ENCODE assay signal across 19 mouse cellular contexts in the genomic region with DNA sequence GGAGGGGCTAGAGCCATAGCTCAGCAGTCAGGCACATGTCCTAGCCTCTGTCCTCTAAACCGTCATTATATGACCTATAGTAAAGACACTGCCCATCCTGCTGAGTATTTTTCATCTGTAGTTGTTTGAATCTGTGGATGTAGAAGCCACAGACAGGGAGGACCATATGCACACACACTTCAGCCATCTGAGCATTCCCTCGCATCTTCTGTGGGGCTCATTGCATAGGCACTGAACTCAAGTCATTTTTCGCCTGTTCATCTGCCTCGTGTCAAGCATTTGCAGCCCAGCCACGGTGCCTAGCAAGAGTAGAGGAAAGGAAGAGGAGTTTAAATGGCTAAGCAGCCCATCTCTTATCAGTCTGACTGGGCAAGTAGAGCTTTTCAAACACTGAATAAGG.
DNase-seq lines count a peak whose midpoint lies in the region; ATAC-seq and TF ChIP-seq lines count a peak whose summit lies in the region.
"Had no signal": no experiment of that assay in that cellular context is flagged by ENCODE, and none has a peak within 500 bp of the region (broad histone marks: within the 10 kb centered on the region; RNA-seq: fewer than 3 reads in every experiment).

No protein-coding gene starts in this region.

- no peak for DNase-seq in forebrain, postnatal 0 days
- no peak for DNase-seq in forebrain, embryonic 10.5 days (ENCODE audit: extremely low spot score, low spot score)
- DNase-seq in kidney, adult 8-10 months: no peak
- no peak for DNase-seq in midbrain, embryonic 10.5 days (ENCODE audit: low spot score)
- DNase-seq: adrenal gland, postnatal 14 days; cerebellum, adult 11-12 months; cerebellum, adult 9-10 months; cerebellum, postnatal 25 days; gastrocnemius, postnatal 36 days; heart, adult 11 months; heart, postnatal 36 days had no signal

- peak; percentile 32 for ATAC-seq in forebrain, postnatal 0 days
- no peak for ATAC-seq in kidney, embryonic 15.5 days (replicated peaks; ENCODE audit: low FRiP score)
- ATAC-seq in midbrain, embryonic 15.5 days (replicated peaks): no peak
- no peak for ATAC-seq in limb, embryonic 13.5 days (ENCODE audit: low FRiP score, low read depth)
- ATAC-seq: activated CD4-positive, CD25-positive, alpha-beta regulatory T cell, adult 4 months; forebrain, embryonic 14.5 days; Patski had no signal

- no peak for TF ChIP-seq CTCF in forebrain, postnatal 0 days (IDR thresholded peaks at IDR 0.05; ENCODE audit: low read depth)

- H3K4me2 ChIP-seq in forebrain, postnatal 0 days (ENCODE audit: low read depth): no peak overlapping the region
- H3K4me2 ChIP-seq in kidney, embryonic 15.5 days: no peak overlapping the region
- H3K4me2 ChIP-seq in midbrain, embryonic 15.5 days: no peak overlapping the region
- H3K4me2 ChIP-seq in limb, embryonic 13.5 days (replicated peaks): no peak overlapping the region
- H3K4me2 ChIP-seq: embryonic facial prominence, embryonic 12.5 days; heart, embryonic 13.5 days had no signal

- 48% methylated on average over 5 of the region's 5 CpGs for WGBS in forebrain, postnatal 0 days
- 72% methylated on average over 5 of the region's 5 CpGs for WGBS in forebrain, embryonic 10.5 days
- 64% methylated on average over 5 of the region's 5 CpGs for WGBS in kidney, embryonic 15.5 days
- WGBS in midbrain, embryonic 10.5 days: 75% methylated on average over 5 of the region's 5 CpGs
- WGBS in midbrain, embryonic 15.5 days: 73% methylated on average over 5 of the region's 5 CpGs
- 61% methylated on average over 5 of the region's 5 CpGs for WGBS in limb, embryonic 13.5 days

- H3K27ac ChIP-seq in forebrain, postnatal 0 days (ENCODE audit: low read depth, low read length): peak overlapping the region; percentile 72
- no peak overlapping the region for H3K27ac ChIP-seq in forebrain, embryonic 10.5 days
- 0 out of 2 replicates have a peak overlapping the region, but pooled peaks have one; percentile 22 for H3K27ac ChIP-seq in kidney, embryonic 15.5 days
- 0 out of 2 replicates have a peak overlapping the region, but pooled peaks have one; percentile 23 for H3K27ac ChIP-seq in midbrain, embryonic 10.5 days (replicated peaks)
- H3K27ac ChIP-seq in midbrain, embryonic 15.5 days: no peak overlapping the region
- no peak overlapping the region for H3K27ac ChIP-seq in limb, embryonic 13.5 days
- H3K27ac ChIP-seq: embryonic facial prominence, embryonic 12.5 days; heart, embryonic 13.5 days had no signal

- no peak overlapping the region for H3K9ac ChIP-seq in forebrain, postnatal 0 days
- H3K9ac ChIP-seq in kidney, embryonic 15.5 days: no peak overlapping the region
- no peak overlapping the region for H3K9ac ChIP-seq in midbrain, embryonic 15.5 days
- peak overlapping the region; percentile 9; the same call in 1 of the 2 replicates for H3K9ac ChIP-seq in limb, embryonic 13.5 days
- H3K9ac ChIP-seq: embryonic facial prominence, embryonic 12.5 days; heart, embryonic 13.5 days had no signal

- no peak overlapping the region for H3K4me3 ChIP-seq in forebrain, postnatal 0 days (ENCODE audit: low read depth, low read length)
- no peak overlapping the region for H3K4me3 ChIP-seq in forebrain, embryonic 10.5 days
- no peak overlapping the region for H3K4me3 ChIP-seq in kidney, embryonic 15.5 days (replicated peaks)
- no peak overlapping the region for H3K4me3 ChIP-seq in midbrain, embryonic 10.5 days
- no peak overlapping the region for H3K4me3 ChIP-seq in midbrain, embryonic 15.5 days
- H3K4me3 ChIP-seq in limb, embryonic 13.5 days: no peak overlapping the region
- H3K4me3 ChIP-seq: embryonic facial prominence, embryonic 12.5 days; heart, embryonic 13.5 days had no signal

- no peaks in the 10 kb centered on the region for H3K9me3 ChIP-seq in forebrain, postnatal 0 days (ENCODE audit: low read length)
- H3K9me3 ChIP-seq in forebrain, embryonic 10.5 days: no peaks in the 10 kb centered on the region
- no peaks in the 10 kb centered on the region for H3K9me3 ChIP-seq in kidney, embryonic 15.5 days (replicated peaks)
- no peaks in the 10 kb centered on the region for H3K9me3 ChIP-seq in midbrain, embryonic 10.5 days (replicated peaks)
- H3K9me3 ChIP-seq in midbrain, embryonic 15.5 days: no peaks in the 10 kb centered on the region
- H3K9me3 ChIP-seq in limb, embryonic 13.5 days: no peaks in the 10 kb centered on the region
- H3K9me3 ChIP-seq: embryonic facial prominence, embryonic 12.5 days; heart, embryonic 13.5 days had no signal

- H3K36me3 ChIP-seq in forebrain, postnatal 0 days (ENCODE audit: insufficient read depth): no peaks in the 10 kb centered on the region
- H3K36me3 ChIP-seq in forebrain, embryonic 10.5 days (replicated peaks): 0 out of 2 replicates have a peak, but pooled peaks cover 4% of the 10 kb centered on the region
- no peaks in the 10 kb centered on the region for H3K36me3 ChIP-seq in kidney, embryonic 15.5 days
- peaks cover 16% of the 10 kb centered on the region for H3K36me3 ChIP-seq in midbrain, embryonic 10.5 days
- no peaks in the 10 kb centered on the region for H3K36me3 ChIP-seq in midbrain, embryonic 15.5 days (replicated peaks)
- no peaks in the 10 kb centered on the region for H3K36me3 ChIP-seq in limb, embryonic 13.5 days
- H3K36me3 ChIP-seq: embryonic facial prominence, embryonic 12.5 days had no signal

- no peaks in the 10 kb centered on the region for H3K27me3 ChIP-seq in forebrain, postnatal 0 days (ENCODE audit: insufficient read depth, low read length)
- H3K27me3 ChIP-seq in forebrain, embryonic 10.5 days (ENCODE audit: poor library complexity, severe bottlenecking): no peaks in the 10 kb centered on the region
- H3K27me3 ChIP-seq in kidney, embryonic 15.5 days: no peaks in the 10 kb centered on the region
- H3K27me3 ChIP-seq in midbrain, embryonic 10.5 days (ENCODE audit: low read depth, poor library complexity, severe bottlenecking): no peaks in the 10 kb centered on the region
- no peaks in the 10 kb centered on the region for H3K27me3 ChIP-seq in midbrain, embryonic 15.5 days (replicated peaks)
- H3K27me3 ChIP-seq in limb, embryonic 13.5 days: no peaks in the 10 kb centered on the region
- H3K27me3 ChIP-seq: embryonic facial prominence, embryonic 12.5 days; heart, embryonic 13.5 days; Patski had no signal

- peaks cover 8% of the 10 kb centered on the region for H3K4me1 ChIP-seq in forebrain, postnatal 0 days (ENCODE audit: insufficient read depth)
- H3K4me1 ChIP-seq in forebrain, embryonic 10.5 days: peaks cover 13% of the 10 kb centered on the region
- 0 out of 2 replicates have a peak, but pooled peaks cover 9% of the 10 kb centered on the region for H3K4me1 ChIP-seq in kidney, embryonic 15.5 days
- H3K4me1 ChIP-seq in midbrain, embryonic 10.5 days: peaks cover 8% of the 10 kb centered on the region
- H3K4me1 ChIP-seq in midbrain, embryonic 15.5 days: no peaks in the 10 kb centered on the region
- peaks cover 11% of the 10 kb centered on the region; the same call in 1 of the 2 replicates for H3K4me1 ChIP-seq in limb, embryonic 13.5 days
- H3K4me1 ChIP-seq: heart, embryonic 13.5 days had no signal

Comparison
In these comparisons a context has a peak if more than half of its experiments do, and no peak if none do; other contexts are left out.
1. H3K27ac ChIP-seq: peak in forebrain, postnatal 0 days (single experiment), kidney, embryonic 15.5 days (single experiment) and midbrain, embryonic 10.5 days (single experiment); none in forebrain, embryonic 10.5 days (single experiment), midbrain, embryonic 15.5 days (single experiment) and limb, embryonic 13.5 days (single experiment).